Mouse (Mus musculus) gastrocnemius, adult 2 months (tissue): Measurements from ENCODE around the gene Frmd4b. TPM values are rescaled to one million over a fixed set of nuclear protein-coding genes. Genes with fewer than 3 reads are reported as not detected.

Experiments used
- DNase-seq: peaks from one replicate; pipeline ENCODE4 v3.0.0; 2022
- H3K27ac ChIP-seq: fragments of 200-600 bp; 2 replicates; pipeline ENCODE4 v1.8.1; 2022; ENCODE audit warnings: mild to moderate bottlenecking
- H3K4me3 ChIP-seq: fragments of 200-600 bp; 2 replicates; pipeline ENCODE4 v1.8.1; 2022; ENCODE audit warnings: mild to moderate bottlenecking, moderate library complexity
- CTCF ChIP-seq: fragments of 200-600 bp; IDR thresholded peaks from 2 replicates; pipeline ENCODE4 v1.8.1; 2022; ENCODE audit warnings: antibody characterized with exemption, mild to moderate bottlenecking, moderate library complexity
- intact Hi-C: fragments of 180-260 bp; cut with DNase I; formaldehyde crosslinking; loops from one replicate; pipeline ENCODE4 v1.15.1; 2025
- total RNA-seq, 2 experiments: library from RNA; stranded (reverse); gene quantifications; 2 replicates each; pipeline ENCODE4 v1.2.3; 2021

The Frmd4b gene
- total RNA-seq, 2 experiments from 2014 or later, result 6.7 to 7.0 TPM

DNA sequence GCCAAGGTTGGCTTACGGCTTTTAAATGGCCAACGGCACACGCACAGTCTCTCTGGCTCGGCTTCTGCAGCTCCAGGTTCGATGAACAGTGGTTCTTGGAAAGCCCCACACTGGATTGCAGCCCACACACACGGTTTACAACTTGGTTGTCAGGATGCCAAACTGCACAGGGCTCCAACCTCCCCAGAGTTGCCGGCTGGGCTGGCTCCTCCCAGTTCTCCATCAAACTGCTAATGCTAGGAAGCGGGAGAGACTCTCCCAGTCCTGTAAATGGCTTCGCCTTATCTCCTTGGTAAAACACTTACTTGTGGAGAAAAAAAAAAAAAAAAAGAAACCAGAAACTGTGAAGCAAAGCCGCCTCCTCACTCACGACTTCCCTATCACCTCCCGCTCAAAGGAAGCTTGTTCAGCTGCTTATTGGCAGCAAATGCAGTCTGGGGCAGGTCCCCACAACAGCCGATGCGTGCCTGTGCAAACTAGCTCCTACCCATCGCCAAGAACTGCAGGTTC is 111.1 kb downstream of the Frmd4b start:
- no peak for TF ChIP-seq CTCF
- Histone ChIP-seq H3K27ac (peak overlapping the region; percentile 57), H3K4me3 (peak overlapping the region; percentile 43)
- intact Hi-C loops, result no loop called here
- DNase-seq, result peak; percentile 80

DNA sequence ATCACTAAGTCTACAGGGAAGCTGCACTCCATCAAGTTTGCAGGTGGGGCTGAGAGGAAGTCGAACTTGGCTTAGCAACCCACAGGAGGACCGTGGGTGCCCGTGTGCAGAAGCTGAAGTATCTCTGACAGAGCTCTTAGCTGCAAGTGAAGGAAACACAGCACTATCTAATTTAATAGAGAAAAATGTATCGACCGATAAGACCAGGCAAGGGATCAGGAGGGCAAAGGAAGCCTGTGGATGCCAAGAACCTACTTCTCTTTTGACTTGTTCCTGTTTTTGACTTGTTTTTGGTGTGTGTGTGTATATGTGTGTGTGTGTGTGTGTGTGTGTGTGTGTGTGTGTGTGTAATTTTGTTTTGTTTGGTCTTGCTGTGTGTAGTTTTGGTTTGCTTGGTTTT is 112.7 kb downstream of the Frmd4b start:
- no peak overlapping the region for H3K4me3 ChIP-seq
- no peak overlapping the region for H3K27ac ChIP-seq
- intact Hi-C loops, result loop anchor here (5.0 kb wide), 1 partner anchor 82 kb away; no protein-coding TSS in a partner anchor
- no peak for DNase-seq
- TF ChIP-seq CTCF, result no peak

DNA sequence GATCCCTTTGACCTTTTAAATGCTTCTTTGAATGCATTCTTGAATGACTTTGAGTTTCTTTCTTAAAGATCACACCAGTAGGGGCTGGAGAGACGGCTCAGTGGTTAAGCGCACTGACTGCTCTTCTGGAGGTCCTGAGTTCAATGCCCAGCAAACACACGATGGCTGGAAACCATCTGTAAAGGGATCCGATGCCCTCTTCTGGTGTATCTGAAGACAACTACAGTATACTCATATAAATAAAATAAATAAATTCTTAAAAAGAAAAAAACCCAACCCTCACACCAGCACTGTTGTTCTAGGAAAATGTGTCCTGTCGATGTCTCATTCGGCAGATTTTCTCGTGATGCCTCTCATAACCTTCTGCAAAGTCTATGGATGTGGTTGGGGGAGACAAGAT is 116.3 kb downstream of the Frmd4b start:
- TF ChIP-seq CTCF, result peak; percentile 45
- intact Hi-C loops, result loop anchor here (5.0 kb wide), 1 partner anchor 79 kb away; no protein-coding TSS in a partner anchor
- DNase-seq, result no peak
- H3K4me3 ChIP-seq, result no peak overlapping the region
- no peak overlapping the region for H3K27ac ChIP-seq

DNA sequence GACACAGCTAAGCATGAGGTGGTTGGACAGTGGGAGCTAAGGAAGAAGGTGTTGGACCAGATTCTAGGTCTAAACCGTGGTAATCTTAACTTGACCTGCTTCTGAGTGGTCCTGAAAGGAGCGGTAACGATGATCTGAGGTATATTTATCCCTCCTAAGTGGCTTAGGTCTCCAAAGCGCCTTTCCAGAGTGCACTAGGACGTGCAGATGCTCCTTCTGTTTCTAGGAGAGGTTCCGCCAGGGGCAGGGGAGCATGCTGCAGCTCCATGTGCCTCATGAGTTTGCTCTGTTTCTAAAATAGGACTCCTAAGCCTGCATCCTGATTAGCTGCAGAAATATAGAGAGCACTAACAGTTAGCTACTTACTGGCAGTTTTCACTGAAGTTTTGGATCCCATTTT is 117.1 kb downstream of the Frmd4b start:
- TF ChIP-seq CTCF, result no peak
- H3K27ac ChIP-seq, result no peak overlapping the region
- no peak overlapping the region for H3K4me3 ChIP-seq
- no peak for DNase-seq
- intact Hi-C loops, result loop anchor here (5.0 kb wide), 1 partner anchor 78 kb away; no protein-coding TSS in a partner anchor

DNA sequence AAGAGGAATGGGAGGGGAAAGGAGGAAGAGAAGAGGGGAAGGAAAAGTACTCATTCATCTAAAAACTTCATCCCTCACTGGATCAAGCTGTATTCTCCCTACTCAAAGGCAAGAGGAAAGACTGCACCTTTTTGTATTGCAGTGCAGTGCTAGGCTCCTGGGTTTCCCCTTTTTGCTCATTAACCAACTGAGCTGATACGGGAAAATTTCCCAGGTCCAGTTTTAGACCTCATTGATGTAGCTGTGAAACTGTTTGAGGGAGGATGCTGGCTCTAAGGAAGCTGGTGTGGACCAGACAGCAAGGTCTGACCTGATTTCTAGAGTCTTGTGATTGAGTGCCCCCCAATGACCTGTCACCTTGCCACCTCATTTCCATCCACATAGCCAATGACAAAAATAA is 121.3 kb downstream of the Frmd4b start:
- intact Hi-C loops, result no loop called here
- no peak for DNase-seq
- no peak for TF ChIP-seq CTCF
- Histone ChIP-seq H3K27ac (no peak overlapping the region), H3K4me3 (no peak overlapping the region)

DNA sequence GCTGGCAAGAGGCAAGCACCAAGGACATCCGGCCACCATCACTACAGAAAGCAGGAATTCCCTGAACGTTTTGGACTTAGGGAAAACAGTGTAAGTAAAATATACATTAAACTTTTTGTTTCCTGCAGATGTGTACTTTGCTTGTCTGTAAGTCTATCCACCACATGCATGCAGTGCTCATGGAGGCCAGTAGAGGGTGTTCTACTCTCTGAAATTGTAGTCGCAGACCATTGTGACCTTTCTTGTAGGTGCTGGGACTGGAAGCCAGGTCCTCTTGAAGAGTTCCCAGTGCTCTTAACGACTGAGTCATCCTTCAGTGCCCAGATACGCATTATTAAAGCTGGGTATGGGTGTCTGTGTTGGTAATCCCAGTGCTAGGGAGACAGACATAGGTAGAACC is 126.3 kb downstream of the Frmd4b start:
- DNase-seq, result no peak
- Histone ChIP-seq H3K4me3 (no peak overlapping the region), H3K27ac (no peak overlapping the region)
- intact Hi-C loops, result loop anchor here (5.0 kb wide), 1 partner anchor 54 kb away; no protein-coding TSS in a partner anchor
- TF ChIP-seq CTCF, result peak; percentile 21; the same call in 1 of the 2 replicates

DNA sequence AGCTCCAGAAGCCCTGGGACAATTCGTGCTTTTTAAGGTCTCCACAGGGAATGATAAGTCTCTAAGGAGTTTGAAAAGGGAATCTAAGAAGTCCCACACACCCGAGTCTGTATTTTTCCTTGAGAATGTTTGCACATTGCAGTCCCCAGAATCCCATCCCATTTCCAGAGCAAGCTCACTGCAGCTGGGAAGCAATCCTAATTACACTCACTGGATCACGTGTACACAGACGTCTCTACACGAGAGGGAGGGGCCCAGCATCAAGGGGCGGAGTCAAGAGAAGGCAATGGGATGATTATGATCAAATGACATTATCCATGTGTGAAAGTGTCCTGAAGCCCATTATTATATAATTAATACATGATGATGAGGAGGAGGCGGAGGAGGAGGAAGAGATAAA is 128.5 kb downstream of the Frmd4b start:
- peak; percentile 66 for DNase-seq
- peak overlapping the region; percentile 83 for H3K4me3 ChIP-seq
- TF ChIP-seq CTCF, result no peak
- peak overlapping the region; percentile 86 for H3K27ac ChIP-seq
- intact Hi-C loops, result loop anchor here (5.0 kb wide), 1 partner anchor 67 kb away; no protein-coding TSS in a partner anchor

DNA sequence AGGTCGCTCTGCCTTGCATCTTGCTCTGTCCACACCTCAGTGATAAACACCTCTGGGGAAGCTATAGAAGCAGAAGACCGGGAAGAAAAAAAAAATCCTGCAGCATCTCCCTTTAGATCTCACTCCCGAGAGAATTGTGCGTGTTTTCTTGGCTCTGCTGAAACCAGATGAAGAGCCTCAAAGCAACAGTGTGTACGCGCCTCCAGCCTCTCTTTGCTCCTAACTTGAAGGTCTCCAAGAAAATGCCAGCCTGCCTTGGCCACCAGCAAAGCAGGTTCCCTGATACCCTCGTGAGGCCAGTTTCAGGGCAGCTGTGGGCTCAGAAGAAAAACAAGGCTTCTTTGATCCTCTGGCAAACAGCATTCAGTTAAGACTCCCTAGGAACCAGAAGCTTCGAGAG is 129.1 kb downstream of the Frmd4b start:
- intact Hi-C loops, result loop anchor here (5.0 kb wide), 1 partner anchor 66 kb away; no protein-coding TSS in a partner anchor
- H3K27ac ChIP-seq, result peak overlapping the region; percentile 86
- peak overlapping the region; percentile 83 for H3K4me3 ChIP-seq
- TF ChIP-seq CTCF, result no peak
- DNase-seq, result peak; percentile 33

DNA sequence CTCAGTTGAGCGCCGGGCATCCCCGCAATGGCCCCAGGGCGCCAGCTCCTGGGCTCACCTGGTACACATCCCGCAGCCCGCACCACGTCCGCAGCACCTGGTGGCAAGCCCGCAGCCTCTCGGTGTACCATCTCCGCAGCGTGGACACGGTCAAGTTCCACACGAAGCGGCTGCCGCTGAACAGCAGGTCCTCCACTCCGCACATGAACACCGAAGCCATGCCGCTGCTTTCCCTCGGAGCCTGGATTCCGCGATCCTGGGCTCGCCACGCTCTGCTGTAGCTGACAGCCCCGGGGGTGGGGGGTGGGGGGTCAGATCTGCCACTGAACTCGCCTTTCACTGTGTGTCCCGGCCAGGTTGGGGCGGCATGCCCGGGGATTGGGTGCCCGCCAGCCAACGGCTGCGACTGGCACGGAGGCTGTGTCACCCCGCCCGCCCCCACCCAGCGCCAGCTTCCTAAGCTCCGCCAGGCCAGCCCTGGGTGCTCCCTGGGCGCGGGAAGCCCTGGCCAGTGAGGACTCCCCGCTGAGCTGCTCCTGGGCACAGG is 129.7 kb downstream of the Frmd4b start:
- Histone ChIP-seq H3K27ac (peak overlapping the region; percentile 86), H3K4me3 (peak overlapping the region; percentile 83)
- intact Hi-C loops, result loop anchor here (5.0 kb wide), 1 partner anchor 65 kb away; no protein-coding TSS in a partner anchor
- DNase-seq, result peak; percentile 94
- TF ChIP-seq CTCF, result no peak

DNA sequence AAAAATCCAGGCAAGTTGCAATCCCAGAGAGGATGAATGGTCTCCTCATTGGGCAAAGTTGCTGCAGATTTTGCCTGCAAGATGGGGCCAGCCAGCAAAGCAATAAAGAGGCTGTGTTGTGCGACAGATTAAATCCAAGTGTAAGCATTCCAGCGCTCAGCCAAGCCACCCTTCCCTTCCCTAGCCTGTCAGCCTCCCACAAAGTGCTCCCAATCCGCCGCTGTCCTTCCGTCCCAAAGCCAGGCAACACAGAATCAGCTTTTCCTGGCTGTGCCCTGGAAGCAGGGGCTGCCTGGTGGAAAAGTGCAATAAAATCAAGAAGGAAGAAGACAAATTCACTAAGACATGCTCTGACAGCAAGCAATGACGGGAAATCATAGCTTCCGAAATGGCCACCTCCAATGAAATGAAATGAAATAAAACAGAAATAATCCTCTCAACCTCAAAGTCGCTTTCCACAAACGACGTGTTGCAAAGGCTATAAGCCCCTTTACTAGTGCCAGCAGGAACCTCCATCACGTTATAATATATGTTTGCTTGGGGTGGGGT is 130.5 kb downstream of the Frmd4b start:
- DNase-seq, result peak; percentile 34
- no peak for TF ChIP-seq CTCF
- intact Hi-C loops, result loop anchor here (5.0 kb wide), 1 partner anchor 65 kb away; no protein-coding TSS in a partner anchor
- H3K27ac ChIP-seq, result peak overlapping the region; percentile 86
- H3K4me3 ChIP-seq, result peak overlapping the region; percentile 83

DNA sequence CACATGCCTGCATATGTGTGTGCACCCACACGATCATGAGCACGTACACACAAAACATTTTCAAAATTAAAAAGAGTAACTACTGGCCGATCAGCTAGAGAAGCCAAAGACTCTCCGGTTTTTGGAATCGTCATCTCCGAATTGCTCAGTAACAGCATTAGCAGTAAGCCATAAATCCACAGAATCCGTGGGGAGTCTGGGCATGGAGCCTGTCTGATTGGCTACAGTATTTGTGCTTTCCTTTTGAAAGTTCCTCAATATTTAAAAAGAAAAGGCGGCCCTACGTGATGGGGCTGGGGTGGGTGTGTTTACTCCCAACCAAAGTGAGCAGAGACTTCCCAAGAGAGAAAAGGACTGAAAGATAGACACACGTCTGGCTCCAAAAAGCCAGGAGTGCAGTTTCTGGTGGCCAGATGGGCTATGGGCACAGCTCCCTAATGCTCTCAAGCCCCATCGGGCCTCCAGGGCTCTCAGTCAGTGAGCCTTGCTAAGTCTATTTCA is 131.4 kb downstream of the Frmd4b start:
- DNase-seq, result peak; percentile 40
- Histone ChIP-seq H3K4me3 (peak overlapping the region; percentile 83), H3K27ac (peak overlapping the region; percentile 86)
- no peak for TF ChIP-seq CTCF
- intact Hi-C loops, result loop anchor here (5.0 kb wide), 1 partner anchor 64 kb away; no protein-coding TSS in a partner anchor

DNA sequence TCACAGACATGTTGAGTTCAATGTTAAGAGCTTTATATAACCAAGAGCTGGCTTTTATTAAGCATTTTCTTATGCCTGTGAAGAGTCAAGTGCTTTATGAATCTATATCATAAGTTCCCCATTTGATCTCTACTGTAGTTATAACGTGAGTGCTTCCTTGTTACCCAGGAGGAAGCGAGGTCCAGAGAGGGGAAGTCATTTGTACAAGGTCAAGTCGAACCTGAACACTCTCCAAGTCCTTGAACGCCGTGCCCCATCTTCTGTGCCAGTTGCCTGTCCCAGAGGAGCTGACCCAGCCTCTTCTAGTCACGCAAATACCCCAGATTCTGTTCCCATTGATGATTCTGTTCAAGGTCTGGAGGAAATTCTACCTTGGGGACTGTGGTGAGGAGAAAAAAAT is 135.4 kb downstream of the Frmd4b start:
- Histone ChIP-seq H3K27ac (no peak overlapping the region), H3K4me3 (no peak overlapping the region)
- DNase-seq, result no peak
- intact Hi-C loops, result no loop called here
- no peak for TF ChIP-seq CTCF

DNA sequence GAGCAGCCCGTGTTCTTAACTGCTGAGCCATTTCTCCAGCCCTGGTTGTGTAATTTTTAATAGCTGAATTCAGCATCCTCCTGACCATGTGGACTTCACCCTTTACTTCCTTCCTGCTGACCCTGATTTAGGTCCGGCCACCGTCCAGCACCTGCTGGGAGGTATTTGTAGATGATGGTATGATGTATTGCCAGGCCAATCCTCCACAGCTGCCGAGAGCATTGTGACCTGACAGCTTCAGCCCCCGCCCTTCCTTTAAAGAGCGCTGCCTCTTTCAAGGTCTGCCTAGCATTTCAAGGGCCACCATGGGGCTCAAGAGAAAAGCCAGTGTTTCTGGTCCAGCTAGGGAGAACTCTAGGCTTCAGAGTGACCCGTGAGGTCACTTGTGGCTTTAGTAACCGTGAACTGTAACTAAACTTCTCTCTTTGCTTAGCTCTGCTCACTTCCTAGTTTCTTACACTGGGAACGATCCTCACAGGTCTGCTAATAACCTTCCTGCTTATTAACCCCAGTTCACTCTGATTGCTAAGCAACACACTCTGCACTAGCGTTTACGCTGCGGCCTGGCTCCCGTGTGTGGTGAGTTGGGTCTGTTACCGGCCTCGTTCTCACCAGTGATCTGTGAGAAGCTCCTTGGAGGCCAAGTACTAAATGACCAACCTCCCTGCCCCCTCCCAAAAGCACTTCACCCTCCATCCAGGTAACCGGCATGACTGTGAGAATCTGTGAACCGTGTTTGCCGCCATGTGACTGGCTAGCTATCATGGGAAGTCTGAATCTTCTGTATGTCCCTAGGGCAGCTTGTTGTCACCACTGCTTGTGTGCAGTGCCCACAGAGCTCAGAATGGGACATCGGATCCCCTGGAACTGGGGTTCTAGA is 138.1 kb downstream of the Frmd4b start:
- DNase-seq, result no peak
- H3K4me3 ChIP-seq, result no peak overlapping the region
- intact Hi-C loops, result no loop called here
- TF ChIP-seq CTCF, result no peak
- H3K27ac ChIP-seq, result peak overlapping the region; percentile 20
